Mouse (Mus musculus): ENCODE data around the gene Hdac10. TPM values are rescaled to one million over a fixed set of nuclear protein-coding genes. Genes with fewer than 3 reads are reported as not detected.
A peak's percentile ranks its signal among the peaks of the same experiment; 100 is the strongest.

Hdac10 gene
- polyA plus RNA-seq, 1 experiment = 19.0 TPM

DNA sequence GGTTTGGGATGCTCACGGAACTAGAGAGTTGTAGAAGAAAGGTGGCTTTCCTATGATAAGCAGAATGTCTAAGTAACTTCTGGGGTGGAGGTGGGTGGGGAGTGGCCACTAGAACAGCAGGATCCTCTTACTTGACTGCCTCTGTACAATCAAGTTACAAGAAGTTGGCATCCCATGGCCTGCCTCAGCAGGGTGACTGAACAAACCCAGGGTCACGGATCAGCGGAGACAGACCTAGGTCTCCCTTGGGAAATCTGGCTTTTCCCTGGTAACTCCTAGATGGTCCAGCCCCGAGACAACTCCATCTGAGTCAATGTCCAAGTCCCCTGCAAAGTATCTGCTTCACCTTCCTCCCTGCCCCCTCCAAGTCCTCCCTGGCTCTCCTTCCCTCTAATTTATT is 19.4 kb upstream of the Hdac10 start:
- Histone ChIP-seq H3K4me1 (ENCODE audit: control insufficient read depth, insufficient read depth, insufficient read length, low read length) (peaks cover 10% of the 10 kb centered on the region), H3K27ac (ENCODE audit: insufficient read depth, low read depth, low read length) (no peak overlapping the region), H3K36me3 (ENCODE audit: control insufficient read depth, insufficient read depth, low read length) (no peaks in the 10 kb centered on the region), H3K27me3 (ENCODE audit: control insufficient read depth, insufficient read depth, low read length) (peaks cover 26% of the 10 kb centered on the region), H3K4me3 (ENCODE audit: low read depth, low read length) (no peak overlapping the region)
- WGBS = 59% methylated on average over 4 of the region's 4 CpGs
- TF ChIP-seq CTCF (IDR thresholded peaks at IDR 0.05; ENCODE audit: extremely low read depth, insufficient read length, insufficient replicate concordance, low read depth, low read length) (no peak), POLR2A (IDR thresholded peaks at IDR 0.05; ENCODE audit: low read depth, low read length) (no peak)

DNA sequence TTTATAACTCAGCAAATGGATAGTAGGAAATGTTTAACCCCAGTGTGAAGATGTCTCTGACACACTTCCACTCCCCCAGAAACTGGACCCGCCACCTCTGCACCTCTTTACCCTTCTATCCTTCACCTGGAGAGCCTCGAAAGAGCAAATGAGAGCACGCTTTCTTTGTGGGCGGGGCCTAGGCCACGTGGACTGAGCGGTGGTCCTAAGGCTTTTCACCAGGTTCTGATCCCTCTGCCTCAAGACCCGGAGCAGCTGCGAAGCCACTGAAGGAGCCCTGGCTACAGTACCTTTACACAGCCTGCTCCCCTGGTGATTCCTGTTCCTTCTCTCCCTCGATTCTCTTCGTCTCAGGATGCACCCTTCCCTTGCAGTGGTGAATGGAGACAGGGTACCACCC is 19.0 kb upstream of the Hdac10 start:
- H3K36me3 ChIP-seq (ENCODE audit: control insufficient read depth, insufficient read depth, low read length) = no peaks in the 10 kb centered on the region
- WGBS = 21% methylated on average over 10 of the region's 10 CpGs
- TF ChIP-seq CTCF (IDR thresholded peaks at IDR 0.05; ENCODE audit: extremely low read depth, insufficient read length, insufficient replicate concordance, low read depth, low read length) (no peak), POLR2A (IDR thresholded peaks at IDR 0.05; ENCODE audit: low read depth, low read length) (no peak)

DNA sequence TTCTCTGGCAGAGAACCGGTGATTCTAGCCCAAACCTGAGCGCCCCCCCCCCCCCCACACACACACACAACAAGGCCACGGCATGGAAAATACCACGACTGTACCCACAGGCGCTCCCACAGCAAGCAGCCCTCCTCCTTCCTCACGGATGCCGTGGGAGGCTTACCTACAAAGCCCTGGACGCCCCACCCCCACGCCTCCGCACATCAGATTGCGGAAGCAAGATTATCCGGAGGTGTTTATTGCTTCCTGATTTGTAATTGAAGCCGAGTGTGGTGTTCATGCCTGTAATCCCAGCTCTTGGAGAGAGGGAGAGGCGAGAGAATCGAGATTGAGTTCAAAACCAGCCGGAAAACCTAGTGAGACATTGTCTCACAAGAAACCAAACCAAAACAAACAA is 18.5 kb upstream of the Hdac10 start:
- peaks cover 10% of the 10 kb centered on the region for H3K4me1 ChIP-seq (ENCODE audit: control insufficient read depth, insufficient read depth, insufficient read length, low read length)
- H3K36me3 ChIP-seq (ENCODE audit: control insufficient read depth, insufficient read depth, low read length) = no peaks in the 10 kb centered on the region
- H3K4me3 ChIP-seq (ENCODE audit: low read depth, low read length) = peak overlapping the region; percentile 46
- TF ChIP-seq POLR2A (IDR thresholded peaks at IDR 0.05; ENCODE audit: low read depth, low read length) (no peak), CTCF (IDR thresholded peaks at IDR 0.05; ENCODE audit: extremely low read depth, insufficient read length, insufficient replicate concordance, low read depth, low read length) (no peak)
- WGBS = 4% methylated on average over 16 of the region's 16 CpGs
- H3K27ac ChIP-seq (ENCODE audit: insufficient read depth, low read depth, low read length) = no peak overlapping the region
- H3K27me3 ChIP-seq (ENCODE audit: control insufficient read depth, insufficient read depth, low read length) = peaks cover 26% of the 10 kb centered on the region

More for the DNA sequence above, 19.0 kb upstream of the Hdac10 start:
- Histone ChIP-seq H3K4me3 (ENCODE audit: low read depth, low read length) (no peak overlapping the region), H3K27ac (ENCODE audit: insufficient read depth, low read depth, low read length) (no peak overlapping the region), H3K27me3 (ENCODE audit: control insufficient read depth, insufficient read depth, low read length) (peaks cover 26% of the 10 kb centered on the region), H3K4me1 (ENCODE audit: control insufficient read depth, insufficient read depth, insufficient read length, low read length) (peaks cover 10% of the 10 kb centered on the region)

- WGBS = 1% methylated on average over 27 of the region's 27 CpGs
- H3K27me3 ChIP-seq (ENCODE audit: control insufficient read depth, insufficient read depth, low read length) = peaks cover 29% of the 10 kb centered on the region
- TF ChIP-seq POLR2A (IDR thresholded peaks at IDR 0.05; ENCODE audit: low read depth, low read length) (no peak), CTCF (IDR thresholded peaks at IDR 0.05; ENCODE audit: extremely low read depth, insufficient read length, insufficient replicate concordance, low read depth, low read length) (no peak)
Observed at GRCm38 (mm10) chr15:89146537-89146936, 18.0 kb upstream of the Hdac10 start.

GRCm38 (mm10) chr15:89145813-89146350 is 17.4 kb upstream of the Hdac10 start:
- no peak for TF ChIP-seq CTCF (IDR thresholded peaks at IDR 0.05; ENCODE audit: extremely low read depth, insufficient read length, insufficient replicate concordance, low read depth, low read length)
- 65% methylated on average over 24 of the region's 24 CpGs for WGBS
- Histone ChIP-seq H3K27me3 (ENCODE audit: control insufficient read depth, insufficient read depth, low read length) (peaks cover 36% of the 10 kb centered on the region), H3K4me3 (ENCODE audit: low read depth, low read length) (no peak overlapping the region), H3K27ac (ENCODE audit: insufficient read depth, low read depth, low read length) (no peak overlapping the region), H3K4me1 (ENCODE audit: control insufficient read depth, insufficient read depth, insufficient read length, low read length) (peaks cover 10% of the 10 kb centered on the region), H3K36me3 (ENCODE audit: control insufficient read depth, insufficient read depth, low read length) (no peaks in the 10 kb centered on the region)

More at GRCm38 (mm10) chr15:89146537-89146936, 18.0 kb upstream of the Hdac10 start:
- Histone ChIP-seq H3K36me3 (ENCODE audit: control insufficient read depth, insufficient read depth, low read length) (no peaks in the 10 kb centered on the region), H3K27ac (ENCODE audit: insufficient read depth, low read depth, low read length) (no peak overlapping the region), H3K4me3 (ENCODE audit: low read depth, low read length) (peak overlapping the region; percentile 46), H3K4me1 (ENCODE audit: control insufficient read depth, insufficient read depth, insufficient read length, low read length) (peaks cover 10% of the 10 kb centered on the region)

- H3K27ac ChIP-seq (ENCODE audit: insufficient read depth, low read depth, low read length) = no peak overlapping the region
- peaks cover 43% of the 10 kb centered on the region for H3K27me3 ChIP-seq (ENCODE audit: control insufficient read depth, insufficient read depth, low read length)
- WGBS = 52% methylated on average over 11 of the region's 11 CpGs
- no peaks in the 10 kb centered on the region for H3K36me3 ChIP-seq (ENCODE audit: control insufficient read depth, insufficient read depth, low read length)
- peaks cover 14% of the 10 kb centered on the region for H3K4me1 ChIP-seq (ENCODE audit: control insufficient read depth, insufficient read depth, insufficient read length, low read length)
- no peak overlapping the region for H3K4me3 ChIP-seq (ENCODE audit: low read depth, low read length)
- TF ChIP-seq CTCF (IDR thresholded peaks at IDR 0.05; ENCODE audit: extremely low read depth, insufficient read length, insufficient replicate concordance, low read depth, low read length) = no peak
- TF ChIP-seq POLR2A (IDR thresholded peaks at IDR 0.05; ENCODE audit: low read depth, low read length) = no peak
Observed at GRCm38 (mm10) chr15:89144965-89145364, 16.5 kb upstream of the Hdac10 start.

DNA sequence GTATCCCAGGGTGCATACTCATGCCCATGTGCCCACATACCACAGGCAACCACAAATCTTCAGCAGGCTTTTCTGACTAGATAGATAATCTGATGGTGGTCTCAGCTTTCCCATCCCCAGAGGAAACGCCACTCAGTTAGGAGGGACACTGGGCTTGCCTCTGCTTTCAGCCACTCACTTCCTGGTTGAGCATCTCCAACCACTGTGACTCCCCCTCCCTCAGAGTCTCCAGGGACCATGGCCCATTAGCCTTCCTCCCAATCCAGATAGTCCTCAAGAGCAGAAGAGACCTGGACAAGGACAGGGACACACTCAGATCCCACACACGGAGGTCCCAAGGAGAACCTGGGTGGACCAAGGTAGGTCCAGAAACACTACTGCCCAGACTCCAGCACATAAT is 14.6 kb upstream of the Hdac10 start:
- Histone ChIP-seq H3K36me3 (ENCODE audit: control insufficient read depth, insufficient read depth, low read length) (no peaks in the 10 kb centered on the region), H3K4me1 (ENCODE audit: control insufficient read depth, insufficient read depth, insufficient read length, low read length) (peaks cover 14% of the 10 kb centered on the region), H3K27ac (ENCODE audit: insufficient read depth, low read depth, low read length) (no peak overlapping the region), H3K4me3 (ENCODE audit: low read depth, low read length) (no peak overlapping the region), H3K27me3 (ENCODE audit: control insufficient read depth, insufficient read depth, low read length) (peaks cover 40% of the 10 kb centered on the region)
- 61% methylated on average over 2 of the region's 2 CpGs for WGBS
- TF ChIP-seq CTCF (IDR thresholded peaks at IDR 0.05; ENCODE audit: extremely low read depth, insufficient read length, insufficient replicate concordance, low read depth, low read length) (no peak), POLR2A (IDR thresholded peaks at IDR 0.05; ENCODE audit: low read depth, low read length) (no peak)

All from small intestine, adult 2 months (tissue).